Mouse (Mus musculus): Measurements from ENCODE around the gene Tle2. TPM values are rescaled to one million over a fixed set of nuclear protein-coding genes. Genes with fewer than 3 reads are reported as not detected.

Gene Tle2
- polyA plus RNA-seq, 1 experiment from 2014 or later: 46.4 TPM

GRCm38 (mm10) chr10:81542727-81543460 lies 31.5 kb upstream of the Tle2 start:
- no peak for TF ChIP-seq CTCF (IDR thresholded peaks at IDR 0.05)
- ChIA-PET POLR2A (interaction anchor here (1.3 kb wide), 1 partner anchor 28 kb away, joined by 3 read pairs; no protein-coding TSS in a partner anchor), CTCF (interaction anchor here (1.2 to 1.3 kb wide), 2 partner anchors 16 to 91 kb away, joined by 3 to 6 read pairs; no protein-coding TSS in a partner anchor)
- ATAC-seq (no peak), DNase-seq (ENCODE audit: low read depth, low spot score) (no peak)
- H3K27me3 ChIP-seq: no peaks in the 10 kb centered on the region
- in situ Hi-C loops (cut with MboI; ENCODE audit: low pct_unique_long_range_greater_than_20kb): no loop called here

GRCm38 (mm10) chr10:81543633-81544032 lies 30.7 kb upstream of the Tle2 start:
- in situ Hi-C loops (cut with MboI; ENCODE audit: low pct_unique_long_range_greater_than_20kb): no loop called here
- ChIA-PET POLR2A (interaction anchor here (0.7 to 1.3 kb wide), 2 partner anchors 27 to 31 kb away, joined by 3 read pairs; no protein-coding TSS in a partner anchor), CTCF (interaction anchor here (1.2 to 1.3 kb wide), 2 partner anchors 17 to 92 kb away, joined by 3 to 6 read pairs; no protein-coding TSS in a partner anchor)
- DNase-seq (ENCODE audit: low read depth, low spot score) (no peak), ATAC-seq (no peak)
- no peaks in the 10 kb centered on the region for H3K27me3 ChIP-seq
- no peak for TF ChIP-seq CTCF (IDR thresholded peaks at IDR 0.05)

- CTCF ChIA-PET: interaction anchor here (1.2 to 1.3 kb wide), 2 partner anchors 18 to 93 kb away, joined by 3 to 6 read pairs; no protein-coding TSS in a partner anchor
- POLR2A ChIA-PET: interaction anchor here (0.6 to 1.3 kb wide), 6 partner anchors 26 to 524 kb away, joined by 3 to 6 read pairs (median 4); partner anchors contain the start of gene Ncln
- in situ Hi-C loops (cut with MboI; ENCODE audit: low pct_unique_long_range_greater_than_20kb): no loop called here
- ATAC-seq (peak; percentile 4), DNase-seq (ENCODE audit: low read depth, low spot score) (no peak)
- no peak for TF ChIP-seq CTCF (IDR thresholded peaks at IDR 0.05)
- H3K27me3 ChIP-seq: no peaks in the 10 kb centered on the region
These were observed 29.8 kb upstream of the Tle2 start for GRCm38 (mm10) chr10:81544296-81545160.

GRCm38 (mm10) chr10:81545161-81545747 lies 29.1 kb upstream of the Tle2 start, which contains the start of gene Gna11:
Gene Gna11, minus strand, starts transcription at chr10:81545190.
- ChIA-PET CTCF (no interaction called here), POLR2A (interaction anchor here (0.6 to 1.1 kb wide), 4 partner anchors 25 to 523 kb away, joined by 3 to 6 read pairs (median 5); partner anchors contain the start of gene Ncln)
- in situ Hi-C loops (cut with MboI; ENCODE audit: low pct_unique_long_range_greater_than_20kb): no loop called here
- ATAC-seq (peak; percentile 91), DNase-seq (ENCODE audit: low read depth, low spot score) (peak; percentile 87)
- no peaks in the 10 kb centered on the region for H3K27me3 ChIP-seq
- no peak for TF ChIP-seq CTCF (IDR thresholded peaks at IDR 0.05)

GRCm38 (mm10) chr10:81546332-81546731 lies 28.0 kb upstream of the Tle2 start:
- POLR2A ChIA-PET: no interaction called here
- no peak for ATAC-seq
- DNase-seq (ENCODE audit: low read depth, low spot score): no peak
- in situ Hi-C loops (cut with MboI; ENCODE audit: low pct_unique_long_range_greater_than_20kb): no loop called here
- H3K27me3 ChIP-seq: no peaks in the 10 kb centered on the region
- no peak for TF ChIP-seq CTCF (IDR thresholded peaks at IDR 0.05)
- CTCF ChIA-PET: interaction anchor here (1.1 kb wide), 1 partner anchor 11 kb away, joined by 3 read pairs; no protein-coding TSS in a partner anchor

GRCm38 (mm10) chr10:81546788-81547571 lies 27.4 kb upstream of the Tle2 start:
- no peaks in the 10 kb centered on the region for H3K27me3 ChIP-seq
- in situ Hi-C loops (cut with MboI; ENCODE audit: low pct_unique_long_range_greater_than_20kb): no loop called here
- CTCF ChIA-PET: interaction anchor here (1.1 kb wide), 1 partner anchor 11 kb away, joined by 3 read pairs; no protein-coding TSS in a partner anchor
- POLR2A ChIA-PET: no interaction called here
- DNase-seq (ENCODE audit: low read depth, low spot score): no peak
- no peak for ATAC-seq
- no peak for TF ChIP-seq CTCF (IDR thresholded peaks at IDR 0.05)

GRCm38 (mm10) chr10:81548944-81549343 lies 25.4 kb upstream of the Tle2 start:
- no peak for TF ChIP-seq CTCF (IDR thresholded peaks at IDR 0.05)
- no peak for ATAC-seq
- no peak for DNase-seq (ENCODE audit: low read depth, low spot score)
- CTCF ChIA-PET: interaction anchor here (0.8 to 4.1 kb wide), 5 partner anchors 14 to 52 kb away, joined by 3 to 48 read pairs (median 11); partner anchors contain the start of gene Ncln
- POLR2A ChIA-PET: no interaction called here
- in situ Hi-C loops (cut with MboI; ENCODE audit: low pct_unique_long_range_greater_than_20kb): no loop called here
- H3K27me3 ChIP-seq: no peaks in the 10 kb centered on the region

- CTCF ChIA-PET: interaction anchor here (1.0 to 4.1 kb wide), 16 partner anchors 10 to 68 kb away, joined by 3 to 48 read pairs (median 8); partner anchors contain the start of genes Aes, Celf5, Ncln and Tle2
- no peak for TF ChIP-seq CTCF (IDR thresholded peaks at IDR 0.05)
These were observed 24.1 kb upstream of the Tle2 start for GRCm38 (mm10) chr10:81550257-81550656.

GRCm38 (mm10) chr10:81551597-81552102 lies 22.7 kb upstream of the Tle2 start:
- peak; percentile 94 for ATAC-seq
- peak; percentile 81 for DNase-seq (ENCODE audit: low read depth, low spot score)
- ChIA-PET POLR2A (interaction anchor here (0.7 to 1.9 kb wide), 3 partner anchors 10 to 53 kb away, joined by 3 to 13 read pairs (median 4); no protein-coding TSS in a partner anchor), CTCF (interaction anchor here (0.7 to 4.1 kb wide), 19 partner anchors 8 to 69 kb away, joined by 3 to 48 read pairs (median 7); partner anchors contain the start of genes Aes, Celf5, Ncln and Tle2)
- in situ Hi-C loops (cut with MboI; ENCODE audit: low pct_unique_long_range_greater_than_20kb): loop anchor here (10.0 kb wide), 1 partner anchor 53 kb away; the partner anchor contains the start of genes BC025920 and Tle6
- no peaks in the 10 kb centered on the region for H3K27me3 ChIP-seq
- no peak for TF ChIP-seq CTCF (IDR thresholded peaks at IDR 0.05)

More at GRCm38 (mm10) chr10:81550257-81550656, 24.1 kb upstream of the Tle2 start:
- in situ Hi-C loops (cut with MboI; ENCODE audit: low pct_unique_long_range_greater_than_20kb): loop anchor here (10.0 kb wide), 1 partner anchor 55 kb away; the partner anchor contains the start of genes BC025920 and Tle6
- POLR2A ChIA-PET: interaction anchor here (1.0 kb wide), 1 partner anchor 55 kb away, joined by 3 read pairs; no protein-coding TSS in a partner anchor
- no peaks in the 10 kb centered on the region for H3K27me3 ChIP-seq
- ATAC-seq: no peak
- no peak for DNase-seq (ENCODE audit: low read depth, low spot score)
